Mouse (Mus musculus) limb, embryonic 13.5 days (tissue): ENCODE measurements at regions not wholly inside any gene's neighbourhood (a gene's known extent, or its start where the extent isn't known, plus 50 kb on each side); places are given as distances from the start of the nearest gene placed in this dataset.

Experiments
- ATAC-seq: fragments of 200-750 bp; cut with Nextera tagmentation; 2 replicates; pipeline ENCODE4 v1.8.0; 2017; ENCODE audit warnings: low read depth, moderate number of reproducible peaks, moderate TSS enrichment; ENCODE audit not compliant: low FRiP score
- H3K27ac ChIP-seq: fragments of 300-500 bp; sonication (generic); 2 replicates; pipeline ENCODE4 v1.5.1; 2015; ENCODE audit warnings: inconsistent platforms, mild to moderate bottlenecking, moderate library complexity
- H3K27me3 ChIP-seq: fragments of 300-500 bp; sonication (generic); 2 replicates; pipeline ENCODE4 v1.6.1; 2015; ENCODE audit warnings: mild to moderate bottlenecking, inconsistent platforms
- H3K36me3 ChIP-seq: fragments of 300-500 bp; sonication (generic); 2 replicates; pipeline ENCODE4 v1.6.1; 2015; ENCODE audit warnings: inconsistent platforms, mild to moderate bottlenecking, moderate library complexity
- H3K4me1 ChIP-seq: fragments of 300-500 bp; sonication (generic); 2 replicates; pipeline ENCODE4 v1.6.1; 2015; ENCODE audit warnings: inconsistent platforms
- H3K4me2 ChIP-seq: fragments of 300-500 bp; sonication (generic); replicated peaks from 2 replicates; pipeline ENCODE4 v1.6.1; 2015; ENCODE audit warnings: inconsistent platforms, mild to moderate bottlenecking, moderate library complexity
- H3K4me3 ChIP-seq: fragments of 300-500 bp; sonication (generic); 2 replicates; pipeline ENCODE4 v1.5.1; 2015; ENCODE audit warnings: moderate library complexity, mild to moderate bottlenecking, inconsistent platforms
- H3K9ac ChIP-seq: fragments of 300-500 bp; sonication (generic); 2 replicates; pipeline ENCODE4 v1.6.1; 2015; ENCODE audit warnings: mild to moderate bottlenecking, inconsistent platforms
- H3K9me3 ChIP-seq: fragments of 300-500 bp; sonication (generic); 2 replicates; pipeline ENCODE4 v1.6.1; 2016; ENCODE audit warnings: inconsistent platforms
- WGBS: fragments of 180-500 bp; shearing (Covaris S2); methylation state at CpG from one replicate; pipeline ENCODE4 v1.1.7; 2015; 5-methylcytosine and 5-hydroxymethylcytosine counted together

DNA sequence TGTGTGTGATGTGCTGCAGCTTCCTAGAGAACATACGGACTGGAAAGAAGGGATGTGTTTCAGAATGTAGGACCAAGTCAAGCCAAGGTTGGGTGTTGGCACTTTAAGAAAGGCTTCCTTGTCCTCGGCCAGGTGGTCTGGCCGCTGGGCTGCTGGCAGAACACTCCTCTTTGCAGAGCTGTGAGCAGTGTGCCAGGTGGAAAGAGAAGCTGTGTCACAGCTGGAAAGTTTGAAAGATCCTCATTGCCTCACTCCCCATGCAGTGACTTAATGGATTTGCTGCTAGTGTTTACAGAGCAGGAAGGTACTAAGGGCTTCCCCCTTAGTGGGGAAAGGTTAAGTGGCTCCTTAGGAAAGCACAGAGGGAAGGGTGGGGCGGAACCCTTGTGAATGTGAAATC is 269.2 kb upstream of the Ptger4 start:
- Histone ChIP-seq H3K4me2 (no peak overlapping the region), H3K4me1 (peaks cover 16% of the 10 kb centered on the region), H3K4me3 (no peak overlapping the region), H3K27me3 (no peaks in the 10 kb centered on the region), H3K9ac (no peak overlapping the region), H3K36me3 (no peaks in the 10 kb centered on the region), H3K27ac (no peak overlapping the region), H3K9me3 (no peaks in the 10 kb centered on the region)
- WGBS: 46% methylated on average over 4 of the region's 4 CpGs
- peak; percentile 83 for ATAC-seq

DNA sequence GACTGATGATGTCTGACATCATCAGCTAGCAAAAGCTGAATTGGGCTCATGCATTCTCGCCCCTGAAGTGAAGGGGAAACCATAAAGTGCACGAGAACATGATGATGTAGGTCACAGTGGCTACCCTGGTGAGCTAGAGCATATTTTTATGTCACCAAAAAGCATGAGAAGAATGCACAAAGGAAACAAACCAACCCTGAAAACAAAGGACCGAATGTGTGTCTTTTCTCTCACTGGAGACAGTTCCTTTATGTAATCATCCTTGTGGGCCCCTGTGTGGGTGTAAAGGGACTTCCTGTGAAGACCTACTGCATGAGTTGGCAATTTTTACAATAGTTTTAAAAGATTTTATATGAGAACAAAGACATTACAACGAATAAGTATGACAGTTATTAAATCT is 270.2 kb upstream of the Ptger4 start:
- no peak for ATAC-seq
- no peaks in the 10 kb centered on the region for H3K27me3 ChIP-seq
- no peak overlapping the region for H3K4me3 ChIP-seq
- H3K27ac ChIP-seq: no peak overlapping the region
- H3K36me3 ChIP-seq: no peaks in the 10 kb centered on the region
- 51% methylated on average over 4 of the region's 4 CpGs for WGBS
- no peak overlapping the region for H3K4me2 ChIP-seq
- H3K9ac ChIP-seq: no peak overlapping the region
- no peaks in the 10 kb centered on the region for H3K9me3 ChIP-seq
- H3K4me1 ChIP-seq: peaks cover 17% of the 10 kb centered on the region

DNA sequence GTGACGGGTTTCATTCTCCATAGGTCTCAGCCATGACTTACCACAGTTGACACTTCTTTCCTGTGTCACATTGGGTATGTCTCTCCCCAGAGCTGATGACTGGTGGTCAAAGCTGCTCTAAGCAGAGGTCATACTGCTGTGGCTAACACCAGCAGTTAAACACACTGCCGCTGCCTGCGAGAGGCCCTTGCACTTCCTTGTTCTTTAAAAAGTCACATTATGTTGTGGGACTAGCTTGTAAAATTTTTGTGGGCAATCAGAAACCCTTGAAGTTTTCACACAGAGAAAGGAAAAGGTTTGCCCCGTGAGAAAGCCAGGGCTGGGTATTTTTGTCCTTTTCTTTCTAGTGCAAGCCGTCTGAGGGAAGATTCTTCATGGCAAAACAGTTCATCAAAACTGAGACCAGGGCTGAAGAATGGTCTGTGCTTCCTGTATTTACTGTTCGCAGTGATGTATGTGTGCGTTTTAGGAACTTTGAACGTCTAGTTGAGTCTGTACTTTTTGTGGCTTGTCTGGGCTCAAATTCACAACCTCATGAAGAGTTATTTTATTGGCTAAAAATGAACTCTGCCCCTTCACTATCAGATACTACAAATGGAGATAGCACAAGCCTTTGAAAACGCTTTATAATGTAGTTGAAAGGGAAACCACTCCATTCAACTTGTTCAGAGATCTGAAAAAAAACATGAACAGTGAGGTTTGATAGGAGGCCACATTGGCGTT is 273.4 kb upstream of the Ptger4 start:
- peaks cover 17% of the 10 kb centered on the region for H3K4me1 ChIP-seq
- H3K36me3 ChIP-seq: no peaks in the 10 kb centered on the region
- no peaks in the 10 kb centered on the region for H3K27me3 ChIP-seq
- no peak for ATAC-seq
- H3K4me3 ChIP-seq: no peak overlapping the region
- no peak overlapping the region for H3K9ac ChIP-seq
- no peaks in the 10 kb centered on the region for H3K9me3 ChIP-seq
- no peak overlapping the region for H3K27ac ChIP-seq
- H3K4me2 ChIP-seq: no peak overlapping the region
- 43% methylated on average over 10 of the region's 10 CpGs for WGBS

DNA sequence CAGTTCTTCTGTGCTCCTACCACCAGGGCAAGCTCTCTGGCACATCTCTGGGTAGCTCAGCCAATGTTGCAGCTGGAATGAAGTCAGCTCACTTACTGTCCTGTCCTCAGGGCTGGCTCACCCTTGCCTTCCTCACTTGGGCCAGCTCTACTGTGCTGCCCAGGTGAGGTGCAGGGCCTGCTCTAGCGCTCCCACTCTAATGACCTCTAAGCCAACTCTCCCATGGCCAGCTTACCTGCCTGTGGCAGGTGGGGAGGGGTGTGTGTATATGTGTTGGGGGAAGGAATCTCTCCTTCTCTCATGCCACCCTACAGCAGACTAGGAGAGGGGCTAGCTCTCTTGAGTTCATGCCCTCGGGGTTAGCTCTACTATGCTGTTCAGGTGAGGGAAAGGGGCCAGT is 275.6 kb upstream of the Ptger4 start:
- H3K4me2 ChIP-seq: no peak overlapping the region
- WGBS: 90% methylated on average over 2 of the region's 2 CpGs
- no peaks in the 10 kb centered on the region for H3K36me3 ChIP-seq
- no peak overlapping the region for H3K27ac ChIP-seq
- peaks cover 14% of the 10 kb centered on the region for H3K4me1 ChIP-seq
- H3K27me3 ChIP-seq: no peaks in the 10 kb centered on the region
- H3K9ac ChIP-seq: no peak overlapping the region
- H3K4me3 ChIP-seq: no peak overlapping the region
- no peaks in the 10 kb centered on the region for H3K9me3 ChIP-seq
- no peak for ATAC-seq

DNA sequence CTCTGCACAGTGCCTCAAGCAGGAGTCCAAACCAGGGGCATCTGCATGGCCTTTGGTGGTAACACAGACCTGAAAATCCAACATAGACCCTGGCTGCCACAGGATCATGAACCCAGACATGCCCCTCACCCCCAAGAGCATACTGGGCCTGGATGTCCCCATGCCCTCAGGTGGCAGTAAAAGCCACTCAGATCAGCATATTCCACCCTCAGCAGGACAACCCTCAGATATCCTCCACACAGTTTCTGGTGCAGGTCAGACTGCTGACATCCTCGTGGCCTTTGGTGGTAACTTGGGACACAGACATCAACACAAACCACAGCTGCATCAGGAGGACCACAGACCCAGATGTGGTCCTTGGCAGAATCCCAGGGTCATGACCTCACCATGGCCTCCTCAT is 276.0 kb upstream of the Ptger4 start:
- Histone ChIP-seq H3K9me3 (no peaks in the 10 kb centered on the region), H3K4me3 (no peak overlapping the region), H3K4me1 (peaks cover 14% of the 10 kb centered on the region), H3K9ac (no peak overlapping the region), H3K4me2 (no peak overlapping the region), H3K27me3 (no peaks in the 10 kb centered on the region), H3K36me3 (no peaks in the 10 kb centered on the region), H3K27ac (no peak overlapping the region)
- 96% methylated on average over 1 of the region's 1 CpGs for WGBS
- no peak for ATAC-seq

DNA sequence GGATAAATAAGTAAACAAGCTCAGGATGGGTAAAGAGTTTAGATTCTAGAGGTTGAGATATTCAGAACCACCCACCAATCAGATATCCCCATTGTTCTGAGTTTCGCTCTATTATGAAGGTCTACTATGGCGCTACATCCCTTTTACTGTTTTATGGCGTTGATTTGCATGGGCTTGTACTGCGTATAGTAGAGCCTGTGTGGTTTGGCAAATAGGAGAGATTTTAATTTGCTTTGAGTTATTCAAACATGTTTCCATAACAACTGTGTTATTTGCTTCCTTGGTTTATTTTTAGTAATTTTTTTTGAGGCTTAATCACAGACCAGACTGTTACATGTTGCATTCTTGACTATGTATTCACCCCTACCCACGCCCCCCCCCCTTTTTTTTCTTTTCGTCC is 284.6 kb upstream of the Ptger4 start:
- H3K36me3 ChIP-seq: no peaks in the 10 kb centered on the region
- no peaks in the 10 kb centered on the region for H3K4me1 ChIP-seq
- 87% methylated on average over 6 of the region's 6 CpGs for WGBS
- H3K9ac ChIP-seq: no peak overlapping the region
- H3K9me3 ChIP-seq: no peaks in the 10 kb centered on the region
- no peak for ATAC-seq
- no peak overlapping the region for H3K4me3 ChIP-seq
- no peak overlapping the region for H3K27ac ChIP-seq
- H3K27me3 ChIP-seq: no peaks in the 10 kb centered on the region
- H3K4me2 ChIP-seq: no peak overlapping the region

DNA sequence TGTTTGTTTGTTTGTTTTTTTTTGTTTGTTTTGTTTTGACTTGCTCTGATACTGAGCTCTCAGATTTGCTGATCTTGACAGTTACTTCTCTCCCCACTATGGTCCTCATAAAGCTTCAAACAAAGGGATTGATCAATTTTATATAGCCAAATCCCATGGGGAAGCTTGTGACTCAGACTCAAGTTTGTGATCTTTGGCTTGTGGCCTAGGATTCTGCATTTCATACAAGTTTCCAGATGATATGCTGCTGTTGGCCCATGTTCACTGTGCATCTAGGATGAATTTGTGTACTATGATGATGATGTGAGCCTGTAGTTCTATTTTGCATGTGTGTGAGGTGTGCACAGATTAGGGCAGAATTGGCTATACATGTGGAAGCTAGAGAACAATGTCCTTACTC is 289.7 kb upstream of the Ptger4 start:
- H3K27ac ChIP-seq: no peak overlapping the region
- H3K4me2 ChIP-seq: no peak overlapping the region
- no peaks in the 10 kb centered on the region for H3K9me3 ChIP-seq
- no peaks in the 10 kb centered on the region for H3K4me1 ChIP-seq
- H3K36me3 ChIP-seq: no peaks in the 10 kb centered on the region
- H3K27me3 ChIP-seq: no peaks in the 10 kb centered on the region
- no peak for ATAC-seq
- H3K9ac ChIP-seq: no peak overlapping the region
- no peak overlapping the region for H3K4me3 ChIP-seq

DNA sequence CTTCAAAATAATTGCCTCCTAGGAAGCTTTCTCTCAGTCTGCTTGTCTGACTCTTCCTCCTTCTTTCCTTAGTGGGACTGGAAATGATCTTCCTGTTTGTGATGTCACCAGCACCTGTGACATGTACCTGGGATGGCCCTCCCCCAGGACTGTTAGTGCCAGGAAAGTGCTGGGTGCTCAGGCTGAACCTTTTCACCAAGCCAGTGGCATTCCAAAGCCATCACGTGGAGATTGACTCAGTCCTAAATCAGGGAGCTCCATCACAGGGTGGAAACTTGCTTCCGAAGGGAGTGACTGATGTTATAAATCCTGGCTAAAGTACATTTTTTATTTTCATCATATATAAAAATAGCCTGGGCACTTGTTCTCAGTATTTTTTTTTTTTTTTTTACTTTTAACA is 293.4 kb upstream of the Ptger4 start:
- H3K27me3 ChIP-seq: no peaks in the 10 kb centered on the region
- H3K9me3 ChIP-seq: no peaks in the 10 kb centered on the region
- ATAC-seq: no peak

DNA sequence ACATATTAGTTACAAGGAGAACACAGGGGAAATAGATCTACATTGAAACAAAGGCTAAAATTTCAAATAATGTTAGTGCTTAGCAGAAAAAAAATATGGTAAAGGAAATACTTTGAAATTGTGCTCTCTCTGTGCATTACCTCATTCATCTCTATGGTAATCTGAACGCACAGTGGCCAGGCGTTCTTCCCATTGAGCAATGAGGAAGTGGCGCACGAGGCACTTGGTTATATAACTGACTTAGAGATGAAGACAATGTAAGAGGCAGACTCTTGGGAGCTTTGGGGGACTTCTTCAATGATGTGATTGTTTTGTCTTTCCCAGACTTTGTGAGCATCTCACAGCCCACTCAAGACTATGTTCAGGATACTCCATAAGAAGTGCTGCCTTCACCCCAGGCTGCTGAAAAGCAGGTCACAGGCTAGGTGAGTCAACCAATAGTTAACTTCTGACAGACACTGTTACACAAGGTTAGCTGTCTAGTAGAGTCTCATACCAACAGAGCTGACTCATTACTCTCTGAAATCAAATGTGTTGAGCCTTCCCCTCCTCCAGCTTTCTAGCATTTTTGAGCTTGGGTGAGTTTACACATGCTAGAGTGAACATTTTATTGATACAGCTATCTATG is 295.4 kb upstream of the Ptger4 start:
- 92% methylated on average over 4 of the region's 4 CpGs for WGBS
- H3K4me1 ChIP-seq: no peaks in the 10 kb centered on the region
- no peaks in the 10 kb centered on the region for H3K27me3 ChIP-seq
- H3K36me3 ChIP-seq: no peaks in the 10 kb centered on the region
- ATAC-seq: no peak
- H3K4me2 ChIP-seq: no peak overlapping the region
- H3K9me3 ChIP-seq: no peaks in the 10 kb centered on the region
- no peak overlapping the region for H3K9ac ChIP-seq
- H3K4me3 ChIP-seq: no peak overlapping the region
- H3K27ac ChIP-seq: no peak overlapping the region

More for the DNA sequence above, 293.4 kb upstream of the Ptger4 start:
- Histone ChIP-seq H3K27ac (no peak overlapping the region), H3K4me1 (no peaks in the 10 kb centered on the region), H3K4me2 (no peak overlapping the region), H3K4me3 (no peak overlapping the region), H3K36me3 (no peaks in the 10 kb centered on the region), H3K9ac (no peak overlapping the region)
- 53% methylated on average over 2 of the region's 2 CpGs for WGBS

DNA sequence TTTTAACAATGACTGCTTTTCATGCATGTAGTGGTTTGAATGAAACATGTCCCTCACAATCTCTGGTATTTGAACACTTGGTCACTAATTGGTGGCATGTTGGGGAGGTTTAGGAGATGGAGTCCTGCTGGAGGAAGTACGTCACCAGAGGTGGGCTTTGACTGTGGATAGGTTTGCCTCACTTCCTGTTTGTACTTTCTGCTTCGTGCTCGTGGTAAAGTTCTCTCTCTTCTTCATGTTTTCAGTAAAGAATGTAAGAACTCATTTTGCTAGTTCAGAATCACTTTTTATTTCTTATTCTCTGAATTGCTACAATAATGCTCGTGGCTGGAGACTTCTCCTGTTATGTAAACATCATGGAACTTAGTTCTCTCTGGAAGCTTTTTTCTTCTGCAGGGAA is 310.5 kb upstream of the Ptger4 start:
- 65% methylated on average over 4 of the region's 4 CpGs for WGBS
- ATAC-seq: no peak
- no peak overlapping the region for H3K9ac ChIP-seq
- H3K27ac ChIP-seq: no peak overlapping the region; the same call in 1 of the 2 replicates
- no peak overlapping the region for H3K4me3 ChIP-seq
- no peaks in the 10 kb centered on the region for H3K27me3 ChIP-seq
- H3K4me2 ChIP-seq: no peak overlapping the region
- H3K9me3 ChIP-seq: no peaks in the 10 kb centered on the region
- peaks cover 25% of the 10 kb centered on the region for H3K4me1 ChIP-seq
- H3K36me3 ChIP-seq: no peaks in the 10 kb centered on the region

DNA sequence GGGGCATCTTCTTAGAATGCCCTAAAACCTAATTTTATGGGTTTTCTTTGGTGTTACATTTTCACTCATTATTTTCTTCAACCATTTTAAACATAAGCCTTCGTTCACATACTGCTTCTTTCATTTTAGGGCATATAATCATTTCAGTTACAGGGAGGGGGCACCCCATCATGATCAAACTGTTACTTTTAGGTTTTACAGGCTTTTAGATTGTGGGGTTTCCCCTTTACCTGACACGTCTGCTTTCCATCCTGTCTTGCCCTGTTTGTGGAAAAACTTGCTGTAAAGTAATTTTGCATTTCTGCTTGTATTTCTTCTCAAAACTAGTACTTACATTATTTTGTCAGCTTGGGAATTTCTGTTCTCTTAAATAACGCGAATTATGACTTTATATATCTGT is 310.9 kb upstream of the Ptger4 start:
- Histone ChIP-seq H3K36me3 (no peaks in the 10 kb centered on the region), H3K27ac (no peak overlapping the region; the same call in 1 of the 2 replicates), H3K4me2 (no peak overlapping the region), H3K27me3 (no peaks in the 10 kb centered on the region), H3K4me3 (no peak overlapping the region), H3K9ac (no peak overlapping the region), H3K9me3 (no peaks in the 10 kb centered on the region), H3K4me1 (peaks cover 25% of the 10 kb centered on the region)
- 57% methylated on average over 4 of the region's 4 CpGs for WGBS
- ATAC-seq: no peak

DNA sequence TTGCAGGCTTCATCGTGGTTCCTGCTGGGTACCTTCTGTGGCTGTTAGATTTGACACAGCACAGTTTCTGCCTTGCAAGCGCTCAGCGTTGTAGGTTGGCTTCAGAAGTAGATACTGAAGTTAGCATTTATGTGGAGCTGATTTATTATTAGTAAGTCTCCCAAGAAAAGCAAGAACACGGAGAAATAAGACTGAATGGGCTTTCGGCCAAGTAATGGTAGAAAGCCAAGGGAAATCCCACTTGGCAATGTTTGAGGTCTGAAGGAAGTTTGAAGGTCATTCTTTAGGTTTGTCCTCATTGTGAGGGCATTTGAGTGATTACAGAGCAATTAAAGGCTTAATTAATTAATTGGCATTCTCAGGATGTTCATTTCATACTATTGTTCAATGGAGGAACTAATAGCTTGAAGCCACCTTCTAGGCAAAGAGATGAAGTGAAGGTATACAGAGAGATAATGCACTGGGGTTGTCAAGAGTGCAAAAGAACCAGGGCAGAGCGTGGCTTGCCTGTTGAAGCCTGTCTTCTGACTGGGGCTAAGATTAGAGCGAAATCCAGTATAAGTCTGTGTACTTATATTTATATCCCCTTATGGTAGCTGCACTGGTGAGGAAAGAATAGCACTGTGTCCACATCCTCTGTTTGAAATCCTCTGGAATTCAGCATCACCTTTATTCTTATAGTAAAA is 311.5 kb upstream of the Ptger4 start:
- Histone ChIP-seq H3K4me3 (no peak overlapping the region), H3K9me3 (no peaks in the 10 kb centered on the region), H3K36me3 (no peaks in the 10 kb centered on the region), H3K4me1 (peaks cover 25% of the 10 kb centered on the region), H3K4me2 (no peak overlapping the region), H3K27me3 (no peaks in the 10 kb centered on the region), H3K9ac (no peak overlapping the region), H3K27ac (no peak overlapping the region)
- ATAC-seq: no peak
- WGBS: 57% methylated on average over 7 of the region's 7 CpGs
